Mouse (Mus musculus) midbrain, embryonic 11.5 days (tissue): ENCODE measurements around the gene Trpc5. TPM values are rescaled to one million over a fixed set of nuclear protein-coding genes. Genes with fewer than 3 reads are reported as not detected.

Source experiments
- ATAC-seq: fragments of 200-750 bp; cut with Nextera tagmentation; 2 replicates; pipeline ENCODE4 v1.8.0; 2017; ENCODE audit warnings: moderate TSS enrichment, moderate library complexity; ENCODE audit not compliant: low FRiP score
- DNase-seq: peaks from one replicate; pipeline ENCODE4 v3.0.0; 2015; ENCODE audit warnings: low spot score; ENCODE audit errors: missing footprints
- H3K27ac ChIP-seq: fragments of 300-500 bp; sonication (generic); 2 replicates; pipeline ENCODE4 v1.5.1; 2014; ENCODE audit warnings: low read depth, low read length
- H3K27me3 ChIP-seq: fragments of 300-500 bp; sonication (generic); 2 replicates; pipeline ENCODE4 v1.6.1; 2014; ENCODE audit warnings: mild to moderate bottlenecking, low read length, moderate library complexity, mixed read lengths; ENCODE audit not compliant: control insufficient read depth, insufficient read depth
- H3K36me3 ChIP-seq: fragments of 300-500 bp; sonication (generic); 2 replicates; pipeline ENCODE4 v1.6.1; 2014; ENCODE audit warnings: mild to moderate bottlenecking, low read length, moderate library complexity, mixed read lengths; ENCODE audit not compliant: control insufficient read depth, insufficient read depth
- H3K4me1 ChIP-seq: fragments of 300-500 bp; sonication (generic); 2 replicates; pipeline ENCODE4 v1.6.1; 2014; ENCODE audit warnings: low read length; ENCODE audit not compliant: control insufficient read depth, insufficient read depth
- H3K4me2 ChIP-seq: fragments of 300-500 bp; sonication (generic); 2 replicates; pipeline ENCODE4 v1.6.1; 2014; ENCODE audit warnings: mild to moderate bottlenecking, moderate library complexity
- H3K4me3 ChIP-seq: fragments of 300-500 bp; sonication (generic); 2 replicates; pipeline ENCODE4 v1.5.1; 2014; ENCODE audit warnings: low read depth, low read length
- H3K9ac ChIP-seq: fragments of 300-500 bp; sonication (generic); 2 replicates; pipeline ENCODE4 v1.6.1; 2014; ENCODE audit warnings: low read length
- H3K9me3 ChIP-seq: fragments of 300-500 bp; sonication (generic); 2 replicates; pipeline ENCODE4 v1.6.1; 2016; ENCODE audit warnings: low read length; ENCODE audit not compliant: control insufficient read depth
- WGBS: fragments of 180-500 bp; shearing (Covaris S2); extraction: QIAGEN DNeasy Blood & Tissue Kit; methylation state at CpG from one replicate; pipeline ENCODE4 v1.1.7; 2014; 5-methylcytosine and 5-hydroxymethylcytosine counted together
- polyA plus RNA-seq: library from polyadenylated mRNA; unstranded; fragments of >200 nt; fragmentation: Nextera tagmentation; extraction: Ambion mirVana; gene quantifications from 2 replicates; pipeline ENCODE4 v1.2.1, GENCODE M21; 2014

The Trpc5 gene
- 0.34 and 0.47 TPM in 2 replicates for polyA plus RNA-seq

- DNase-seq, result no peak
- 13% methylated on average over 1 of the region's 1 CpGs for WGBS
Observed at GRCm38 (mm10) chrX:144688142-144688206, at the start of gene Trpc5. Gene Trpc5 (minus strand): TSS chrX:144688180.

GRCm38 (mm10) chrX:144716330-144716729 lies 28.4 kb upstream of the Trpc5 start:
- no peak overlapping the region for H3K4me3 ChIP-seq
- DNase-seq, result no peak
- H3K27me3 ChIP-seq, result no peaks in the 10 kb centered on the region
- H3K9ac ChIP-seq, result no peak overlapping the region
- no peaks in the 10 kb centered on the region for H3K9me3 ChIP-seq
- H3K36me3 ChIP-seq, result no peaks in the 10 kb centered on the region
- H3K4me2 ChIP-seq, result no peak overlapping the region
- ATAC-seq, result no peak
- WGBS, result 92% methylated on average over 1 of the region's 1 CpGs
- H3K4me1 ChIP-seq, result no peaks in the 10 kb centered on the region
- no peak overlapping the region for H3K27ac ChIP-seq

More at GRCm38 (mm10) chrX:144688142-144688206, at the start of gene Trpc5:
- H3K27ac ChIP-seq, result no peak within 1 kb of the TSS
- H3K9me3 ChIP-seq, result no peaks in the 10 kb centered on the region
- ATAC-seq, result 0 out of 2 replicates have a peak, but pooled peaks have one; percentile 13
- H3K36me3 ChIP-seq, result no peaks in the 10 kb centered on the region
- peak within 1 kb of the TSS; percentile 40 for H3K4me3 ChIP-seq
- peaks cover 14% of the 10 kb centered on the region; the same call in 1 of the 2 replicates for H3K27me3 ChIP-seq
- no peaks in the 10 kb centered on the region for H3K4me1 ChIP-seq
- H3K4me2 ChIP-seq, result peak within 1 kb of the TSS; percentile 58
- peak within 1 kb of the TSS; percentile 52 for H3K9ac ChIP-seq

GRCm38 (mm10) chrX:144689859-144690181 lies 1.8 kb upstream of the Trpc5 start:
- peak; percentile 25; the same call in 1 of the 2 replicates for ATAC-seq
- H3K9ac ChIP-seq, result no peak overlapping the region
- H3K4me3 ChIP-seq, result no peak overlapping the region
- H3K36me3 ChIP-seq, result no peaks in the 10 kb centered on the region
- no peak for DNase-seq
- peak overlapping the region; percentile 58 for H3K4me2 ChIP-seq
- peaks cover 14% of the 10 kb centered on the region; the same call in 1 of the 2 replicates for H3K27me3 ChIP-seq
- no peaks in the 10 kb centered on the region for H3K9me3 ChIP-seq
- WGBS, result 11% methylated on average over 7 of the region's 7 CpGs
- no peaks in the 10 kb centered on the region for H3K4me1 ChIP-seq
- H3K27ac ChIP-seq, result no peak overlapping the region

GRCm38 (mm10) chrX:144689119-144689858 lies 1.3 kb upstream of the Trpc5 start:
- Histone ChIP-seq H3K4me2 (peak overlapping the region; percentile 58), H3K36me3 (no peaks in the 10 kb centered on the region), H3K9me3 (no peaks in the 10 kb centered on the region), H3K27me3 (peaks cover 14% of the 10 kb centered on the region; the same call in 1 of the 2 replicates), H3K27ac (no peak overlapping the region), H3K4me3 (peak overlapping the region; percentile 40), H3K9ac (peak overlapping the region; percentile 52), H3K4me1 (no peaks in the 10 kb centered on the region)
- DNase-seq (peak; percentile 86), ATAC-seq (peak; percentile 74)
- 15% methylated on average over 19 of the region's 21 CpGs for WGBS

- no peaks in the 10 kb centered on the region for H3K36me3 ChIP-seq
- peak; percentile 89 for ATAC-seq
- peak; percentile 91 for DNase-seq
- peak within 1 kb of the TSS; percentile 58 for H3K4me2 ChIP-seq
- peak within 1 kb of the TSS; percentile 52 for H3K9ac ChIP-seq
- H3K4me3 ChIP-seq, result peak within 1 kb of the TSS; percentile 40
- H3K27me3 ChIP-seq, result peaks cover 14% of the 10 kb centered on the region; the same call in 1 of the 2 replicates
- no peaks in the 10 kb centered on the region for H3K4me1 ChIP-seq
- H3K27ac ChIP-seq, result no peak within 1 kb of the TSS
- no peaks in the 10 kb centered on the region for H3K9me3 ChIP-seq
- 16% methylated on average over 23 of the region's 31 CpGs for WGBS
Observed at GRCm38 (mm10) chrX:144688207-144689118, 483 bp upstream of the Trpc5 start, which contains the start of gene Rtl4. Gene Rtl4 (plus strand): TSS chrX:144688907.

- no peak overlapping the region for H3K27ac ChIP-seq
Observed at GRCm38 (mm10) chrX:144687742-144688141, 238 bp downstream of the Trpc5 start.

GRCm38 (mm10) chrX:144652196-144652595 lies 35.8 kb downstream of the Trpc5 start:
- Histone ChIP-seq H3K27me3 (no peaks in the 10 kb centered on the region), H3K4me3 (no peak overlapping the region), H3K36me3 (no peaks in the 10 kb centered on the region), H3K4me2 (no peak overlapping the region), H3K9me3 (no peaks in the 10 kb centered on the region), H3K27ac (no peak overlapping the region), H3K9ac (no peak overlapping the region), H3K4me1 (no peaks in the 10 kb centered on the region)
- ATAC-seq, result no peak
- 83% methylated on average over 2 of the region's 2 CpGs for WGBS
- DNase-seq, result no peak

More at GRCm38 (mm10) chrX:144687742-144688141, 238 bp downstream of the Trpc5 start:
- no peaks in the 10 kb centered on the region for H3K36me3 ChIP-seq
- H3K27me3 ChIP-seq, result peaks cover 14% of the 10 kb centered on the region; the same call in 1 of the 2 replicates
- no peaks in the 10 kb centered on the region for H3K4me1 ChIP-seq
- H3K9me3 ChIP-seq, result no peaks in the 10 kb centered on the region
- no peak for DNase-seq
- H3K9ac ChIP-seq, result no peak overlapping the region
- ATAC-seq, result 0 out of 2 replicates have a peak, but pooled peaks have one; percentile 12
- peak overlapping the region; percentile 40 for H3K4me3 ChIP-seq
- H3K4me2 ChIP-seq, result peak overlapping the region; percentile 58
- 25% methylated on average over 20 of the region's 20 CpGs for WGBS

- no peak overlapping the region for H3K27ac ChIP-seq
- peak; percentile 73 for DNase-seq
- no peaks in the 10 kb centered on the region for H3K36me3 ChIP-seq
- H3K4me3 ChIP-seq, result no peak overlapping the region
- H3K4me2 ChIP-seq, result no peak overlapping the region
- no peaks in the 10 kb centered on the region for H3K27me3 ChIP-seq
- H3K9ac ChIP-seq, result no peak overlapping the region
- no peak for ATAC-seq
- 44% methylated on average over 1 of the region's 1 CpGs for WGBS
- no peaks in the 10 kb centered on the region for H3K9me3 ChIP-seq
- H3K4me1 ChIP-seq, result no peaks in the 10 kb centered on the region
Observed at GRCm38 (mm10) chrX:144645394-144645793, 42.6 kb downstream of the Trpc5 start.

- DNase-seq (no peak), ATAC-seq (no peak)
- H3K4me1 ChIP-seq, result no peaks in the 10 kb centered on the region
- no peak overlapping the region for H3K27ac ChIP-seq
- H3K4me2 ChIP-seq, result no peak overlapping the region
- no peaks in the 10 kb centered on the region for H3K27me3 ChIP-seq
- H3K9ac ChIP-seq, result no peak overlapping the region
- no peaks in the 10 kb centered on the region for H3K36me3 ChIP-seq
- H3K4me3 ChIP-seq, result no peak overlapping the region
- 78% methylated on average over 2 of the region's 3 CpGs for WGBS
- no peaks in the 10 kb centered on the region for H3K9me3 ChIP-seq
Observed at GRCm38 (mm10) chrX:144644756-144645155, 43.2 kb downstream of the Trpc5 start.
